Mouse (Mus musculus): Measurements from ENCODE around the gene Mlxipl.

Gene Mlxipl

GRCm38 (mm10) chr5:135186621-135187348, 97.1 kb downstream of the Mlxipl start, which contains the start of gene Baz1b:
TSS of gene Baz1b (plus strand) at chr5:135187264.
- peak; percentile 95 for DNase-seq

GRCm38 (mm10) chr5:135187349-135188213, 97.9 kb downstream of the Mlxipl start:
- peak; percentile 34 for DNase-seq
